Mouse (Mus musculus) liver, embryonic 14.5 days (tissue): ENCODE measurements around the gene Ppp4c. TPM values are rescaled to one million over a fixed set of nuclear protein-coding genes. Genes with fewer than 3 reads are reported as not detected.

Experiments
- ATAC-seq: fragments of 200-750 bp; cut with Nextera tagmentation; 2 replicates; pipeline ENCODE4 v1.8.0; 2017; ENCODE audit warnings: moderate number of reproducible peaks, mild to moderate bottlenecking, moderate library complexity; ENCODE audit not compliant: insufficient read depth
- DNase-seq, 3 experiments: peaks; one replicate each; pipeline ENCODE4 v3.0.0-alpha.2; 2012 to 2013; ENCODE audit warnings: low read depth in 3 of 3, low spot score in 3 of 3
- H3K27ac ChIP-seq: fragments of 300-500 bp; sonication (generic); 2 replicates; pipeline ENCODE4 v1.5.1; 2014; ENCODE audit warnings: moderate library complexity, mild to moderate bottlenecking, control low read depth, inconsistent platforms
- H3K27me3 ChIP-seq: fragments of 300-500 bp; sonication (generic); 2 replicates; pipeline ENCODE4 v1.6.1; 2014; ENCODE audit warnings: mild to moderate bottlenecking, low read length, moderate library complexity; ENCODE audit not compliant: control insufficient read depth, insufficient read depth
- H3K36me3 ChIP-seq: fragments of 300-500 bp; sonication (generic); replicated peaks from 2 replicates; pipeline ENCODE4 v1.6.1; 2014; ENCODE audit warnings: low read depth; ENCODE audit not compliant: control insufficient read depth, insufficient read depth
- H3K4me1 ChIP-seq, 2 experiments: fragments of 200-500 bp in 1 of 2; fragments of 300-500 bp in 1 of 2; sonication (generic) in 1 of 2; replicated peaks; 2 replicates each; pipeline ENCODE4 v1.6.1; 2012 to 2014; ENCODE audit warnings: antibody characterized with exemption in 1 of 2, inconsistent platforms in 1 of 2, low read length in 1 of 2; ENCODE audit not compliant: control insufficient read depth in 2 of 2, insufficient read depth in 2 of 2
- H3K4me2 ChIP-seq: fragments of 300-500 bp; sonication (generic); 2 replicates; pipeline ENCODE4 v1.6.1; 2014; ENCODE audit warnings: low read depth, mild to moderate bottlenecking, control low read depth, moderate library complexity
- H3K4me3 ChIP-seq, 2 experiments: fragments of 200-500 bp in 1 of 2; fragments of 300-500 bp in 1 of 2; sonication (generic) in 1 of 2; 2 replicates each; pipeline ENCODE4 v1.5.1; 2012 to 2014; ENCODE audit warnings: low read depth in 2 of 2, low read length in 2 of 2, mild to moderate bottlenecking in 2 of 2, control low read depth in 1 of 2, inconsistent platforms in 1 of 2, moderate library complexity in 1 of 2; ENCODE audit not compliant: insufficient read depth in 1 of 2
- H3K9ac ChIP-seq: fragments of 300-500 bp; sonication (generic); replicated peaks from 2 replicates; pipeline ENCODE4 v1.6.1; 2014; ENCODE audit warnings: mild to moderate bottlenecking, control low read depth, moderate library complexity
- H3K9me3 ChIP-seq: fragments of 300-500 bp; sonication (generic); 2 replicates; pipeline ENCODE4 v1.6.1; 2016; ENCODE audit warnings: low read length, mixed read lengths; ENCODE audit not compliant: control insufficient read depth
- CTCF ChIP-seq: IDR thresholded peaks from 2 replicates; pipeline ENCODE4 v1.5.1; 2016; ENCODE audit warnings: antibody characterized with exemption, low read depth, control low read depth
- EP300 ChIP-seq: IDR thresholded peaks from 2 replicates; pipeline ENCODE4 v1.6.1; 2016; ENCODE audit warnings: antibody characterized with exemption, low read depth
- WGBS: fragments of 180-500 bp; shearing (Covaris S2); extraction: QIAGEN DNeasy Blood & Tissue Kit; methylation state at CpG from one replicate; pipeline ENCODE4 v1.1.7; 2014; ENCODE audit not compliant: insufficient replicate concordance; 5-methylcytosine and 5-hydroxymethylcytosine counted together
- polyA plus RNA-seq, 2 experiments: library from polyadenylated mRNA; depleted of rRNA in 1 of 2; stranded (reverse) in 1 of 2; unstranded in 1 of 2; fragments of >200 nt; fragmentation: Nextera tagmentation in 1 of 2; extraction: Ambion mirVana in 1 of 2; gene quantifications; 2 replicates each; pipeline versions ENCODE4 v1.2.1 to v1.2.3; 2012 to 2014

Gene Ppp4c
- polyA plus RNA-seq, 2 experiments: 83.2 to 105 TPM

GRCm38 (mm10) chr7:126802134-126802889 lies 10.0 kb upstream of the Ppp4c start:
- ATAC-seq (no peak), DNase-seq (no peak)
- no peak for TF ChIP-seq EP300
- TF ChIP-seq CTCF: no peak
- Histone ChIP-seq H3K27me3 (no peaks in the 10 kb centered on the region), H3K4me3 (no peak overlapping the region), H3K9ac (no peak overlapping the region), H3K4me1 (peaks cover 13 to 17% of the 10 kb centered on the region in 2 experiments), H3K4me2 (no peak overlapping the region), H3K9me3 (no peaks in the 10 kb centered on the region), H3K27ac (no peak overlapping the region), H3K36me3 (no peaks in the 10 kb centered on the region; the same call in 1 of the 2 replicates)
- 74% methylated on average over 11 of the region's 11 CpGs for WGBS

DNA sequence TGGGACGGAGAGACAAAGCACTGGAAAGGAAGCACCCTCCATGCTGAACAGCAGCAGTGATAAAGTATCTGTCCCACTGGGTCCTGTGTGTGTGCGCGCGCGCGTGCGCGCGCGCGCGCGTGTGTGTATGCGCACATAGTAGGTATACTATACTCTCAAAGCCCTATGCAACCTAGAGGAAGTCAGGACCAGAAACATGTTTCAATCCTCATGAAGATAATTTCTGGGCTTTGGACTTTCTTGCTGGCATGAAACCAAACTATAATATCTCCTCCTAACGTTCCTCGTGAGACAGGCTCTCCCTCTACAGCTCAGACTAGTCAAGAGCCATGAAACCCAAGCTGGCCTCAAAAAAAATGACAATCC lies 8.7 kb upstream of the Ppp4c start:
- H3K9ac ChIP-seq: no peak overlapping the region
- no peak overlapping the region for H3K4me2 ChIP-seq
- WGBS: 91% methylated on average over 16 of the region's 16 CpGs
- peaks cover 13 to 23% of the 10 kb centered on the region in 2 experiments for H3K4me1 ChIP-seq
- DNase-seq: no peak
- H3K36me3 ChIP-seq: peaks cover 10% of the 10 kb centered on the region
- ATAC-seq: no peak
- no peaks in the 10 kb centered on the region for H3K9me3 ChIP-seq
- no peak overlapping the region for H3K4me3 ChIP-seq
- H3K27me3 ChIP-seq: no peaks in the 10 kb centered on the region
- no peak for TF ChIP-seq EP300
- TF ChIP-seq CTCF: no peak
- no peak overlapping the region for H3K27ac ChIP-seq

DNA sequence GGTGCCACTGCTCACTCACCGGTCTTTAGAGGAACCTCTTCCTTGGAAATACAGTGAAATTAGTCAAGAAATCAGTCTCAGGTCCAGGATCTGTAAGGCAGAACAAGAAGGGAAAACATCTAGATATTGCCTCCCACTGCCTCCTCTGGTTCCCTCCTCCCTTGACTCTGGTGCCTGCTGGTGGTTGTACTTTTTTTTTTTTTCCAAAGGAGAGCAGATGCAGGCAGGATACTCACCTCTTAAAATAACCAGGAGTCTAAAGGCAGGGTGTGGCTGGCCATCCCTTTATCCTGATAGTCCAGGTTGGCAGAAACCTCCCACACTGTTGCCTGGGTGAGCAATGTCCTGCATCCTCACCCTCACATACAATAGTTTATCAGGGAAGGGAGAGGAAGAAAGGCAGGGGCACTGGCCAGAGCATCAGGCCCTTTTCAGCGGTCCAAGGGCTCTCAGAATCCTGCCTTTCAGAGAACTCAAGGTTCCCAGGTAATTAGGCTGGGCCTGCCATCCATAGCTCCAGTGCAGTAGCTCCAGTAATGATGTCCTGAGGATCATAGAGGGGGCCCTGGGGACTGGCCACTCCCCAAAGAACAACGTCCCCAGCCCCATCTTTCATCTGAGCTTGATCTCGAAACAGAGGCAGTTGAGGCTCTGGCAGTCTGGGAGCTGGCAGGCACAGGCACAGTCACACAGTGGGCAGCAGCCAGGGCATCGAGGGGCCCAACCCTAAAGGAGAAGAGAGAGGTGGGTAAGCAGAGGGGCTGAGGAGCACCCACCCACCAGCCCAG lies 8.2 kb upstream of the Ppp4c start:
- peaks cover 13 to 23% of the 10 kb centered on the region in 2 experiments for H3K4me1 ChIP-seq
- no peak for DNase-seq

GRCm38 (mm10) chr7:126799468-126800268 lies 7.4 kb upstream of the Ppp4c start:
- peaks cover 20% of the 10 kb centered on the region for H3K36me3 ChIP-seq
- DNase-seq (peak in 1 of 3 experiments; percentile 73), ATAC-seq (peak; percentile 73)
- WGBS: 4% methylated on average over 38 of the region's 38 CpGs
- no peaks in the 10 kb centered on the region for H3K27me3 ChIP-seq
- H3K4me1 ChIP-seq: peaks cover 13 to 23% of the 10 kb centered on the region in 2 experiments
- H3K9ac ChIP-seq: peak overlapping the region; percentile 66
- H3K4me2 ChIP-seq: peak overlapping the region; percentile 99
- no peaks in the 10 kb centered on the region for H3K9me3 ChIP-seq
- peak; percentile 71 for TF ChIP-seq CTCF
- TF ChIP-seq EP300: no peak
- H3K27ac ChIP-seq: peak overlapping the region; percentile 71
- peak overlapping the region; percentile 70 to 72 for H3K4me3 ChIP-seq

More for the DNA sequence above, 8.2 kb upstream of the Ppp4c start:
- Histone ChIP-seq H3K4me3 (peak overlapping the region; percentile 70 to 72), H3K4me2 (peak overlapping the region; percentile 99), H3K27ac (no peak overlapping the region; the same call in none of the 2 replicates), H3K27me3 (no peaks in the 10 kb centered on the region), H3K36me3 (peaks cover 15% of the 10 kb centered on the region), H3K9me3 (no peaks in the 10 kb centered on the region), H3K9ac (peak overlapping the region; percentile 66)
- 59% methylated on average over 5 of the region's 5 CpGs for WGBS
- TF ChIP-seq EP300 (no peak), CTCF (no peak)
- ATAC-seq: no peak
